8 mouse cellular contexts compared by ENCODE assay signal in the genomic region with DNA sequence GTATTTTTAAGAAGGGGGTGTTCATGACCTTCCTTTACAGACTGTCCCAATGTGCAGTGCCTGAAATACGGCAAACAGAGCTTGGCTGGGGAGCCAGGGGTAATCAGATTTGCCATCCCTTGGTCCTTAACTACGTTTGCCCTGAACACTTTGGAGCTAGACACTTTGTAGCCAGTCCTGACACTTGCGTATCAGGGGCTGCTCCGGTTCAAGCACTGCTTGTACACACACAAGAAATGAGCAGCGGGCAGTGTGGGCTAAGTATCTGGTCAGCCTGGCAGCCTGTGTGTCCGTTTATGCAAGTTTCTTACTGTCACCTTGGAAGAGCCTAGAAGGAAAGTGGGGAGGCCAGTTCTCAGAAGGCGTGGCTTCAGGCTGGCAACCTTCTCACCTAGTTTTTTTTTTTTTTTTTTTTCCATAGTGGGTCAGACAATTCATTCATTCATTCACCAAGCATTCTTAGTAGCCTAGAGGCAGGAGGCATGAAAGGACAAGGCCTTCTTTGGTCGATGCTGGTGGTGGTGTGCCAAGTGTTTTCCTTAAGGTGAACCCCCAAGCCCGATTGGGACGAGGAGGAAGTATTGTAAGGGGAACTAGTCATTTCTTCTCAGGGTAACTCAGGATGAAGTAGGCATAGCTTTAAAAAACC. TPM values are rescaled to one million over a fixed set of nuclear protein-coding genes. Genes with fewer than 3 reads are reported as not detected.
DNase-seq lines count a peak whose midpoint lies in the region; ATAC-seq and TF ChIP-seq lines count a peak whose summit lies in the region.

No protein-coding gene starts in this region.

- DNase-seq in embryo, embryonic 10.5 days (ENCODE audit: low spot score): peak; percentile 17
- DNase-seq in embryo, embryonic 11 days: no peak
- peak; percentile 6 for DNase-seq in hindbrain, embryonic 10.5 days (ENCODE audit: low spot score)
- DNase-seq in liver, postnatal 0 days: no peak
- no peak for DNase-seq in right cerebral cortex, postnatal 4 days
- no peak for DNase-seq in adrenal gland, adult 8-10 months

- H3K9me3 ChIP-seq in hindbrain, embryonic 10.5 days: no peaks in the 10 kb centered on the region
- H3K9me3 ChIP-seq in liver, postnatal 0 days (ENCODE audit: low read length): no peaks in the 10 kb centered on the region
- no peaks in the 10 kb centered on the region for H3K9me3 ChIP-seq in stomach, embryonic 16.5 days (replicated peaks; ENCODE audit: control insufficient read depth, low read length)

- peak overlapping the region; percentile 90 for H3K27ac ChIP-seq in bone marrow macrophage, adult 2 months (ENCODE audit: insufficient read depth, low read depth, low read length)
- H3K27ac ChIP-seq in hindbrain, embryonic 10.5 days: peak overlapping the region; percentile 98
- peak overlapping the region; percentile 97 for H3K27ac ChIP-seq in liver, postnatal 0 days (ENCODE audit: low read depth)
- peak overlapping the region; percentile 96 for H3K27ac ChIP-seq in stomach, embryonic 16.5 days (ENCODE audit: low read length)

- TF ChIP-seq EP300 in liver, postnatal 0 days (IDR thresholded peaks at IDR 0.05; ENCODE audit: low read depth): no peak

- peaks cover 16% of the 10 kb centered on the region for H3K4me1 ChIP-seq in bone marrow macrophage, adult 2 months (ENCODE audit: control insufficient read depth, insufficient read depth, low read length)
- H3K4me1 ChIP-seq in hindbrain, embryonic 10.5 days (replicated peaks): peaks cover 40% of the 10 kb centered on the region
- peaks cover 16% of the 10 kb centered on the region for H3K4me1 ChIP-seq in liver, postnatal 0 days (ENCODE audit: insufficient read depth)
- H3K4me1 ChIP-seq in stomach, embryonic 16.5 days (ENCODE audit: control insufficient read depth, insufficient read depth, low read length): peaks cover 20% of the 10 kb centered on the region

- H3K36me3 ChIP-seq in hindbrain, embryonic 10.5 days: peaks cover 13% of the 10 kb centered on the region
- no peaks in the 10 kb centered on the region for H3K36me3 ChIP-seq in liver, postnatal 0 days (replicated peaks; ENCODE audit: insufficient read depth, low read length)
- H3K36me3 ChIP-seq in stomach, embryonic 16.5 days (ENCODE audit: control insufficient read depth, insufficient read depth, low read length): no peaks in the 10 kb centered on the region

- H3K9ac ChIP-seq in liver, postnatal 0 days (replicated peaks): peak overlapping the region; percentile 65
- H3K9ac ChIP-seq in stomach, embryonic 16.5 days (ENCODE audit: low read length): no peak overlapping the region; the same call in 1 of the 2 replicates

- H3K27me3 ChIP-seq in hindbrain, embryonic 10.5 days (ENCODE audit: insufficient read depth, poor library complexity, severe bottlenecking): no peaks in the 10 kb centered on the region
- no peaks in the 10 kb centered on the region for H3K27me3 ChIP-seq in liver, postnatal 0 days (ENCODE audit: insufficient read depth, low read length)
- H3K27me3 ChIP-seq in stomach, embryonic 16.5 days (ENCODE audit: control insufficient read depth, insufficient read depth, low read length): no peaks in the 10 kb centered on the region

- H3K4me3 ChIP-seq in bone marrow macrophage, adult 2 months (ENCODE audit: insufficient read depth, low read length): peak overlapping the region; percentile 65
- H3K4me3 ChIP-seq in hindbrain, embryonic 10.5 days: peak overlapping the region; percentile 87
- peak overlapping the region; percentile 86 for H3K4me3 ChIP-seq in liver, postnatal 0 days (ENCODE audit: low read depth, low read length)
- peak overlapping the region; percentile 82; the same call in 1 of the 2 replicates for H3K4me3 ChIP-seq in stomach, embryonic 16.5 days (replicated peaks; ENCODE audit: low read length)

- no peak for TF ChIP-seq CTCF in bone marrow macrophage, adult 2 months (IDR thresholded peaks at IDR 0.05; ENCODE audit: low read depth, low read length)
- no peak for TF ChIP-seq CTCF in liver, postnatal 0 days (IDR thresholded peaks at IDR 0.05; ENCODE audit: low read depth)

- peak overlapping the region; percentile 75 for H3K4me2 ChIP-seq in liver, postnatal 0 days (ENCODE audit: low read depth, low read length)
- peak overlapping the region; percentile 79 for H3K4me2 ChIP-seq in stomach, embryonic 16.5 days (ENCODE audit: low read depth, low read length)

- ATAC-seq in liver, postnatal 0 days: no peak
- ATAC-seq in stomach, embryonic 16.5 days (ENCODE audit: insufficient read depth, low FRiP score): no peak

- TF ChIP-seq POLR2A in bone marrow macrophage, adult 2 months (IDR thresholded peaks at IDR 0.05; ENCODE audit: borderline replicate concordance, low read depth, low read length): no peak

- WGBS in hindbrain, embryonic 10.5 days: 55% methylated on average over 10 of the region's 10 CpGs
- WGBS in liver, postnatal 0 days (ENCODE audit: insufficient replicate concordance): 56% methylated on average over 10 of the region's 10 CpGs
- WGBS in stomach, embryonic 16.5 days: 48% methylated on average over 10 of the region's 10 CpGs

RNA-seq across cellular contexts. Expression of a gene that starts 8.3 kb away (rescaled TPM):
- polyA plus RNA-seq in bone marrow macrophage, adult 2 months (2012; ENCODE audit: insufficient read depth, insufficient read length, missing spikeins): 3.5 and 4.3 TPM in 2 replicates
- polyA plus RNA-seq in hindbrain, embryonic 10.5 days (2016; fragmentation: Nextera tagmentation; extraction: Ambion mirVana): 0.20 and 0.68 TPM in 2 replicates
- polyA plus RNA-seq in liver, postnatal 0 days (2015; fragmentation: Nextera tagmentation; extraction: Ambion mirVana): 0.15 TPM in 1 of 2 replicates, not detected in the other
- 0.40 and 0.46 TPM in 2 replicates for polyA plus RNA-seq in stomach, embryonic 16.5 days (2015; fragmentation: Nextera tagmentation; extraction: Ambion mirVana)
- total RNA-seq in adrenal gland, adult 8-10 months (2022): 1 to 10 TPM; 1.5 to 3.5 (median 3.0) TPM

RNA-seq across cellular contexts. Expression of a gene that starts 24.4 kb away (rescaled TPM):
- 82.9 and 88.9 TPM in 2 replicates for polyA plus RNA-seq in bone marrow macrophage, adult 2 months (2012; ENCODE audit: insufficient read depth, insufficient read length, missing spikeins)
- polyA plus RNA-seq in hindbrain, embryonic 10.5 days (2016; fragmentation: Nextera tagmentation; extraction: Ambion mirVana): 164 and 172 TPM in 2 replicates
- 26.7 and 28.1 TPM in 2 replicates for polyA plus RNA-seq in liver, postnatal 0 days (2015; fragmentation: Nextera tagmentation; extraction: Ambion mirVana)
- 77.4 and 79.4 TPM in 2 replicates for polyA plus RNA-seq in stomach, embryonic 16.5 days (2015; fragmentation: Nextera tagmentation; extraction: Ambion mirVana)
- total RNA-seq in adrenal gland, adult 8-10 months (2022): 100 to 1,000 TPM in 2 of 4 experiments, 10 to 100 TPM in 2; 75.8 to 107 (median 91.5) TPM

Comparison
In these comparisons a context has a peak if more than half of its experiments do, and no peak if none do; other contexts are left out.
1. DNase-seq: peak in embryo, embryonic 10.5 days (single experiment) and hindbrain, embryonic 10.5 days (single experiment); none in embryo, embryonic 11 days (single experiment), liver, postnatal 0 days (single experiment), right cerebral cortex, postnatal 4 days (single experiment) and adrenal gland, adult 8-10 months (single experiment).
2. Peak in every context shown above with its lines, with median percentiles within 50 percentile points of each other: H3K27ac ChIP-seq and H3K4me3 ChIP-seq.